Mouse (Mus musculus) liver, embryonic 13.5 days (tissue): ENCODE measurements around the gene Capn8. TPM values are rescaled to one million over a fixed set of nuclear protein-coding genes. Genes with fewer than 3 reads are reported as not detected.

Experiments used
- polyA plus RNA-seq: library from polyadenylated mRNA; unstranded; fragments of >200 nt; fragmentation: Nextera tagmentation; extraction: Ambion mirVana; gene quantifications from 2 replicates; pipeline ENCODE4 v1.2.1, GENCODE M21; 2015

Capn8 gene
- polyA plus RNA-seq, 1 experiment from 2014 or later = not detected

Other genes with a start within 250 kb of the Capn8 start
- gene Fbxo28, start 223.4 kb upstream of the Capn8 start, polyA plus RNA-seq = 6.9 and 8.5 TPM in 2 replicates
- gene Trp53bp2, start 155.8 kb upstream of the Capn8 start, polyA plus RNA-seq = 3.1 and 3.8 TPM in 2 replicates
- gene Capn2, start 47.4 kb upstream of the Capn8 start, polyA plus RNA-seq = 22.2 and 25.2 TPM in 2 replicates
- not detected in 2 replicates for gene Ccdc185, start 184.2 kb downstream of the Capn8 start, polyA plus RNA-seq
- 1.6 and 1.7 TPM in 2 replicates for gene Susd4, start 198.9 kb downstream of the Capn8 start, polyA plus RNA-seq